Mouse (Mus musculus): ENCODE data around the gene Copz2. TPM values are rescaled to one million over a fixed set of nuclear protein-coding genes. Genes with fewer than 3 reads are reported as not detected.
"Not testable (repeated sequence)": the region's sequence is repeated elsewhere in the genome, so short reads cannot be mapped to it uniquely, and the experiment has no call there.

Copz2 gene
- total and polyA plus RNA-seq, 2 experiments from 2014 or later = 6.3 to 26.4 TPM

GRCm38 (mm10) chr11:96840290-96840689, 9.4 kb upstream of the Copz2 start:
- H3K9me3 ChIP-seq (ENCODE audit: low read length) = no peaks in the 10 kb centered on the region
- no peaks in the 10 kb centered on the region for H3K27me3 ChIP-seq (ENCODE audit: insufficient read depth, low read length)
- TF ChIP-seq CTCF (IDR thresholded peaks at IDR 0.05; ENCODE audit: low read depth) = no peak
- H3K27ac ChIP-seq = no peak overlapping the region
- H3K4me2 ChIP-seq (ENCODE audit: low read depth, low read length) = no peak overlapping the region
- DNase-seq (ENCODE audit: low spot score) (no peak), ATAC-seq (no peak)
- no peaks in the 10 kb centered on the region for H3K4me1 ChIP-seq (ENCODE audit: insufficient read depth, low read length)
- no peaks in the 10 kb centered on the region for H3K36me3 ChIP-seq (ENCODE audit: insufficient read depth, low read length)
- H3K4me3 ChIP-seq (ENCODE audit: low read length) = no peak overlapping the region
- 25% methylated on average over 8 of the region's 8 CpGs for WGBS
- no peak overlapping the region for H3K9ac ChIP-seq (replicated peaks; ENCODE audit: low read length)

GRCm38 (mm10) chr11:96843627-96844026, 6.0 kb upstream of the Copz2 start:
- no peaks in the 10 kb centered on the region for H3K9me3 ChIP-seq (ENCODE audit: low read length)
- no peak overlapping the region for H3K9ac ChIP-seq (replicated peaks; ENCODE audit: low read length)
- no peak overlapping the region for H3K4me3 ChIP-seq (ENCODE audit: low read length)
- H3K27me3 ChIP-seq (ENCODE audit: insufficient read depth, low read length) = no peaks in the 10 kb centered on the region
- no peak overlapping the region for H3K27ac ChIP-seq
- no peak for ATAC-seq
- DNase-seq (ENCODE audit: low spot score) = no peak
- TF ChIP-seq CTCF (IDR thresholded peaks at IDR 0.05; ENCODE audit: low read depth) = no peak
- H3K4me2 ChIP-seq (ENCODE audit: low read depth, low read length) = no peak overlapping the region
- WGBS = 60% methylated on average over 3 of the region's 3 CpGs
- H3K36me3 ChIP-seq (ENCODE audit: insufficient read depth, low read length) = no peaks in the 10 kb centered on the region
- H3K4me1 ChIP-seq (ENCODE audit: insufficient read depth, low read length) = no peaks in the 10 kb centered on the region

GRCm38 (mm10) chr11:96847240-96847639, 2.4 kb upstream of the Copz2 start:
- no peak for TF ChIP-seq CTCF (IDR thresholded peaks at IDR 0.05; ENCODE audit: low read depth)
- Histone ChIP-seq H3K36me3 (ENCODE audit: insufficient read depth, low read length) (no peaks in the 10 kb centered on the region), H3K4me2 (ENCODE audit: low read depth, low read length) (no peak overlapping the region), H3K9ac (replicated peaks; ENCODE audit: low read length) (no peak overlapping the region), H3K4me3 (ENCODE audit: low read length) (no peak overlapping the region), H3K4me1 (ENCODE audit: insufficient read depth, low read length) (no peaks in the 10 kb centered on the region), H3K9me3 (ENCODE audit: low read length) (no peaks in the 10 kb centered on the region), H3K27ac (no peak overlapping the region), H3K27me3 (ENCODE audit: insufficient read depth, low read length) (no peaks in the 10 kb centered on the region)
- ATAC-seq = no peak
- no peak for DNase-seq (ENCODE audit: low spot score)
- 49% methylated on average over 3 of the region's 3 CpGs for WGBS

GRCm38 (mm10) chr11:96848694-96849093, 976 bp upstream of the Copz2 start:
- H3K36me3 ChIP-seq (ENCODE audit: insufficient read depth, low read length) = no peaks in the 10 kb centered on the region
- H3K4me2 ChIP-seq (ENCODE audit: low read depth, low read length) = no peak overlapping the region
- 51% methylated on average over 9 of the region's 9 CpGs for WGBS
- no peak for ATAC-seq
- no peak overlapping the region for H3K4me3 ChIP-seq (ENCODE audit: low read length)
- no peak for DNase-seq (ENCODE audit: low spot score)
- no peak for TF ChIP-seq CTCF (IDR thresholded peaks at IDR 0.05; ENCODE audit: low read depth)
- no peak overlapping the region for H3K27ac ChIP-seq
- no peaks in the 10 kb centered on the region for H3K4me1 ChIP-seq (ENCODE audit: insufficient read depth, low read length)
- H3K9ac ChIP-seq (replicated peaks; ENCODE audit: low read length) = no peak overlapping the region
- H3K9me3 ChIP-seq (ENCODE audit: low read length) = no peaks in the 10 kb centered on the region
- no peaks in the 10 kb centered on the region for H3K27me3 ChIP-seq (ENCODE audit: insufficient read depth, low read length)

GRCm38 (mm10) chr11:96849145-96849544, 525 bp upstream of the Copz2 start:
- H3K27me3 ChIP-seq (ENCODE audit: insufficient read depth, low read length); H3K9me3 ChIP-seq (ENCODE audit: low read length); H3K9ac ChIP-seq (replicated peaks; ENCODE audit: low read length); DNase-seq (ENCODE audit: low spot score); H3K36me3 ChIP-seq (ENCODE audit: insufficient read depth, low read length); H3K4me1 ChIP-seq (ENCODE audit: insufficient read depth, low read length); H3K27ac ChIP-seq; ATAC-seq: not testable (repeated sequence)
- peak overlapping the region; percentile 75 for H3K4me2 ChIP-seq (ENCODE audit: low read depth, low read length)
- H3K4me3 ChIP-seq (ENCODE audit: low read length) = peak overlapping the region; percentile 39; the same call in 1 of the 2 replicates
- WGBS = 73% methylated on average over 5 of the region's 5 CpGs

GRCm38 (mm10) chr11:96857446-96857845, 7.8 kb downstream of the Copz2 start:
- peaks cover 11% of the 10 kb centered on the region; the same call in 1 of the 2 replicates for H3K4me1 ChIP-seq (ENCODE audit: insufficient read depth, low read length)
- WGBS = 82% methylated on average over 5 of the region's 5 CpGs
- no peak overlapping the region for H3K27ac ChIP-seq
- H3K4me2 ChIP-seq (ENCODE audit: low read depth, low read length) = no peak overlapping the region
- no peak overlapping the region for H3K9ac ChIP-seq (replicated peaks; ENCODE audit: low read length)
- no peaks in the 10 kb centered on the region for H3K27me3 ChIP-seq (ENCODE audit: insufficient read depth, low read length)
- H3K36me3 ChIP-seq (ENCODE audit: insufficient read depth, low read length) = no peaks in the 10 kb centered on the region
- ATAC-seq (no peak), DNase-seq (ENCODE audit: low spot score) (no peak)
- no peak overlapping the region for H3K4me3 ChIP-seq (ENCODE audit: low read length)
- TF ChIP-seq CTCF (IDR thresholded peaks at IDR 0.05; ENCODE audit: low read depth) = no peak
- no peaks in the 10 kb centered on the region for H3K9me3 ChIP-seq (ENCODE audit: low read length)

GRCm38 (mm10) chr11:96859635-96860034, 10.0 kb downstream of the Copz2 start:
- Histone ChIP-seq H3K4me1 (ENCODE audit: insufficient read depth, low read length) (peaks cover 21% of the 10 kb centered on the region), H3K27ac (no peak overlapping the region), H3K36me3 (ENCODE audit: insufficient read depth, low read length) (no peaks in the 10 kb centered on the region), H3K9me3 (ENCODE audit: low read length) (no peaks in the 10 kb centered on the region), H3K9ac (replicated peaks; ENCODE audit: low read length) (no peak overlapping the region), H3K4me2 (ENCODE audit: low read depth, low read length) (no peak overlapping the region), H3K4me3 (ENCODE audit: low read length) (no peak overlapping the region), H3K27me3 (ENCODE audit: insufficient read depth, low read length) (no peaks in the 10 kb centered on the region)
- no peak for TF ChIP-seq CTCF (IDR thresholded peaks at IDR 0.05; ENCODE audit: low read depth)
- no peak for DNase-seq (ENCODE audit: low spot score)
- 87% methylated on average over 4 of the region's 4 CpGs for WGBS
- no peak for ATAC-seq

All from hindbrain, postnatal 0 days (tissue).